Mouse (Mus musculus): ENCODE data around the gene Zfp667.
A peak's percentile ranks its signal among the peaks of the same experiment; 100 is the strongest.

Zfp667 gene

DNA sequence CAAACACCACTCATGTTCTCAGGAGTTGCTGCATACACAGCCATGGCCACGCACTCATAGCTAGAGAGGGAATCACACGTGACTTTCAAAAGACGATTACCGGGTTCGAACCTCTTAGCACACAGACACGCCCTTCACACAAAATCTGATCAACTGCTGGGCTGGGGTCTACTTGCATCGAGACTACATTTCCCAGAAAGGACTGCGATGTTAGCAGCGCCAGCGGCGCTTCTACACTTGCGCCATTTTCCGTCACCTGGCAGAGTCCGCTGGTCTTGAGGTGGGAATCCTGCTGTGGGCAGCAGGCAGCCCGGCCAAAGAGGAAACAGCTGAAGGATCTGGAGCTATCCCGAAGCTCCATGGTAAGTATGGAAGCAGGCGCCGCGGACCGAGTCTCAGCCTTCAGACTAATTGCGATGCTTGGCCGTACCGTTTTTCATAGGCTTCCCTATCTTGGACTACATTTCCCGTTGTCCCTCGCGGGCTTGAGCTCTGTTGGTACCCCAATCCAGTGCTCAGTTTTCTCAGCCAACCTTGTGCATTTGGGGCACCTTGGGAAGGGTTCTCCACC is 57.2 kb downstream of the Zfp667 start, which contains the start of gene Gm3854:
TSS of gene Gm3854 (plus strand) at position 259 of the 571 bp plus-strand sequence.
- Histone ChIP-seq H3K9me3 (ENCODE audit: low read length) (peaks cover 7% of the 10 kb centered on the region; the same call in 1 of the 2 replicates), H3K27me3 (ENCODE audit: insufficient read depth, low read length) (peaks cover 6% of the 10 kb centered on the region; the same call in 1 of the 2 replicates), H3K4me3 (replicated peaks; ENCODE audit: low read length) (peak within 1 kb of the TSS; percentile 86), H3K36me3 (ENCODE audit: insufficient read depth, low read length) (no peaks in the 10 kb centered on the region), H3K4me1 (replicated peaks; ENCODE audit: low read depth, low read length) (peaks cover 18% of the 10 kb centered on the region)
- TF ChIP-seq CTCF (conservative IDR thresholded peaks at IDR 0.05; ENCODE audit: low read length) (no peak), POU5F1 (IDR thresholded peaks at IDR 0.05; ENCODE audit: borderline replicate concordance, low read length) (no peak), NANOG (IDR thresholded peaks at IDR 0.05; ENCODE audit: borderline replicate concordance, low read length) (no peak)

GRCm38 (mm10) chr7:6344124-6344523 is 57.7 kb downstream of the Zfp667 start:
- TF ChIP-seq POU5F1 (IDR thresholded peaks at IDR 0.05; ENCODE audit: borderline replicate concordance, low read length) (no peak), NANOG (IDR thresholded peaks at IDR 0.05; ENCODE audit: borderline replicate concordance, low read length) (no peak), CTCF (conservative IDR thresholded peaks at IDR 0.05; ENCODE audit: low read length) (no peak)
- Histone ChIP-seq H3K4me1 (replicated peaks; ENCODE audit: low read depth, low read length) (peaks cover 23% of the 10 kb centered on the region), H3K27me3 (ENCODE audit: insufficient read depth, low read length) (peaks cover 2% of the 10 kb centered on the region; the same call in 1 of the 2 replicates), H3K9me3 (ENCODE audit: low read length) (peaks cover 7% of the 10 kb centered on the region; the same call in 1 of the 2 replicates), H3K4me3 (replicated peaks; ENCODE audit: low read length) (peak overlapping the region; percentile 86), H3K36me3 (ENCODE audit: insufficient read depth, low read length) (no peaks in the 10 kb centered on the region)

Measured in E14TG2a.4 (cell line).